Mouse (Mus musculus): ENCODE data around the gene Bysl. TPM values are rescaled to one million over a fixed set of nuclear protein-coding genes. Genes with fewer than 3 reads are reported as not detected.
"Not testable (repeated sequence)": the region's sequence is repeated elsewhere in the genome, so short reads cannot be mapped to it uniquely, and the experiment has no call there.

Gene Bysl
- total RNA-seq (2014; fragmentation: Nextera tagmentation) (8.1 and 11.8 TPM in 2 replicates), total RNA-seq (2017) (11.3 and 11.9 TPM in 2 replicates), polyA plus RNA-seq (2012) (35.2 and 44.0 TPM in 2 replicates)

DNA sequence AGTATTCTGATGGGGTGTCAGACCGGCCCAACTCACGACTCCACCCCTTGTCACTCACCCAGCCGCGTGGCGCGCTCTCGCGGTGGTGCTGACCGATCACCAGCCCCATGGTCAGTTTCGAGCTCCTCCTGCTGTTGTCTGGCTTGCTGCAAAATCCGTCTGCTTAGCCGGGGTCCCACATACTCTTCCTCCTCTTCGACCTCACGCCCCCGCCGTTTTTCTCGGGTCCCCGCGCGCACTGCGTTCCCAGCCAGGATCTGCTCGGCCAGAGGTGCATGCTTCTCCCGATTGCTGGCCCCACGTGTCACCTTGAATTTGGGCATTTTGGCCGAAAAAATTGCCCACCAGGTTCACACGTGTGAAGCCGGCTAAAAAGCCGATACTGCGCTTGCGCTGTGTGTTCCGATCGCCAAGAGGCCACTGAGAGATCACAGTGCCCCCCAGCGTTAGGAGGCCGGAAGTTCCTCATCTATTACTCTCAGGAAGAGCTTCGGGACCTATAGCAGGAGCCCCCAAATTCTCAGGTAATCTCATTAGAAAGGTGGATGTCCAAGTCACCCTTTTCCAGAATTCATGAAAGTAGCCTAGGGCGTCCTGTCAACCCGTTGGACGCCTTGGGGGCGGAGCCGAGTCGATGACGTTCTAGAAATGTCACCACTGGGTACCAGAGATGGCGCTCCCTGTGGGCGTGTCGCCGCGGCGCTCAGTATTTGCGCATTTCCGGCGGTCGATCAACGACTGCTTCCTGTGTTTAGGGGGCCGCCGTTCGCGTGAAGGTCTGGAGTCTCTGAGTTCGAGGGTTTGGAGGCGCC is at the start of gene Bysl, which contains the start of the genes Med20 and Gm20517:
Gene Bysl, minus strand, starts transcription at position 644 of the 812 bp plus-strand sequence.
Gene Med20, plus strand, starts transcription at position 734 of the 812 bp plus-strand sequence.
Gene Gm20517, plus strand, starts transcription at position 741 of the 812 bp plus-strand sequence.
- peaks cover 75% of the 10 kb centered on the region for H3K36me3 ChIP-seq (replicated peaks)
- H3K4me3 ChIP-seq (ENCODE audit: low read depth, low read length) = peak within 1 kb of the TSS; percentile 85
- DNase-seq (ENCODE audit: low spot score) (peak; percentile 75), ATAC-seq (ENCODE audit: extremely low read depth, insufficient number of reproducible peaks, low FRiP score, poor library complexity, severe bottlenecking) (peak; percentile 81)
- TF ChIP-seq POLR2AphosphoS5 (IDR thresholded peaks at IDR 0.05; ENCODE audit: insufficient replicate concordance, low read depth, low read length) = no peak
- TF ChIP-seq GATA1 (IDR thresholded peaks at IDR 0.05; ENCODE audit: borderline replicate concordance, low read length) = no peak
- TF ChIP-seq TAL1 (conservative IDR thresholded peaks at IDR 0.05; ENCODE audit: low read depth, low read length) = no peak
- no peak for TF ChIP-seq GATA2 (IDR thresholded peaks at IDR 0.05; ENCODE audit: borderline replicate concordance, low read depth, low read length)
- TF ChIP-seq CTCF (IDR thresholded peaks at IDR 0.05; ENCODE audit: low read depth, low read length) = peak; percentile 17; the same call in 1 of the 2 replicates
- H3K27me3 ChIP-seq (ENCODE audit: insufficient read depth, low read length) = no peaks in the 10 kb centered on the region
- H3K4me1 ChIP-seq (ENCODE audit: insufficient read depth, low read depth, low read length) = peaks cover 64% of the 10 kb centered on the region
- H3K9me3 ChIP-seq (replicated peaks) = no peaks in the 10 kb centered on the region

DNA sequence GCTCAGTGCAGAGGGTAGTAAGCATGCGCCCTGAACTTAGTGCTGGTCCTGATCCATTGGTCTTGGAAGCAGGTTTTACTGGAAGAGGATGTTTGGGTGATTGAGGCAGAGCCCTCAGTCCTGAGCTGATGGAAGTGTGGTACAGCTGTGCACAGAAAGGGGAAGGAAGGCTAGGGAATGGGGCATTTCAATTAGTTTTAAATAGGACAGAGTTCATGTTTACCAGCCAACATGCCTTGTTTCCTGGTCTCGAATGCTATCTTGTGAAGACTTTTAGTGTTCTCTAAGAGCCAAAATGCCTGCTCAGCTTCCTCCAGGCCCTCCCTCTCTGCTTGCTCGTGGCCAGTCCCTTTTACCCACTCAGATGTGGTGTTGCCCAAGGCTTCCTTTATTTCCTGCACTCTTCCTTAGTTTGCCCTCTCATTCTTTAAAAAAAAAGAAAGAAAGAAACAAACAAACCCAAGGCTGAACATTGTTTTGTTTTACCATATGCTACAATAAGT is 47.5 kb upstream of the Bysl start:
- Histone ChIP-seq H3K36me3 (replicated peaks) (peaks cover 52% of the 10 kb centered on the region), H3K4me1 (ENCODE audit: insufficient read depth, low read depth, low read length) (no peaks in the 10 kb centered on the region; the same call in 1 of the 2 replicates), H3K4me3 (ENCODE audit: low read depth, low read length) (no peak overlapping the region), H3K9me3 (replicated peaks) (no peaks in the 10 kb centered on the region), H3K27me3 (ENCODE audit: insufficient read depth, low read length) (no peaks in the 10 kb centered on the region)
- TF ChIP-seq POLR2AphosphoS5 (IDR thresholded peaks at IDR 0.05; ENCODE audit: insufficient replicate concordance, low read depth, low read length) (no peak), CTCF (IDR thresholded peaks at IDR 0.05; ENCODE audit: low read depth, low read length) (no peak), GATA2 (IDR thresholded peaks at IDR 0.05; ENCODE audit: borderline replicate concordance, low read depth, low read length) (no peak), TAL1 (conservative IDR thresholded peaks at IDR 0.05; ENCODE audit: low read depth, low read length) (no peak), GATA1 (IDR thresholded peaks at IDR 0.05; ENCODE audit: borderline replicate concordance, low read length) (no peak)
- DNase-seq (ENCODE audit: low spot score) (no peak), ATAC-seq (ENCODE audit: extremely low read depth, insufficient number of reproducible peaks, low FRiP score, poor library complexity, severe bottlenecking) (no peak)

DNA sequence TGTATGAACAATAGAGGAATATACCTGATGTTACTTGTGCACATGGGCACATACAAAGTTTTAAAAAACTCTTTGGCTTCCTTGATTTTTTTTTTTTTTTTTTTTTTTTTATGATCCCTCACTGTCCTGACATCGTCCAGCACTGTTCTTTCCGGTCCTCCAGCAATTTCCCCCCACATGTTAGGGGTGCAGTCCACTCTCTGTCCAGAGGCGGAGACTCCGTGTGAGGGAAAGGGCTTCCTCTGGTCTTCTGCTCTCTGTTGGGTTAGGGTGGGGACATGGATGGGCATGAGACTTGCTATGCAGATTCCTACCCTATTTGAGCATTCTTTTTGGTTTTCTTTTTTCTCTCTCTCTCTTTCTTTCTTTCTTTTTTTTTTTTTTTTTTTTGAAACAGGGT is 46.6 kb upstream of the Bysl start:
- ATAC-seq (ENCODE audit: extremely low read depth, insufficient number of reproducible peaks, low FRiP score, poor library complexity, severe bottlenecking) (no peak), DNase-seq (ENCODE audit: low spot score) (no peak)
- no peak for TF ChIP-seq CTCF (IDR thresholded peaks at IDR 0.05; ENCODE audit: low read depth, low read length)
- TF ChIP-seq TAL1 (conservative IDR thresholded peaks at IDR 0.05; ENCODE audit: low read depth, low read length) = no peak
- TF ChIP-seq GATA1 (IDR thresholded peaks at IDR 0.05; ENCODE audit: borderline replicate concordance, low read length) = no peak
- TF ChIP-seq POLR2AphosphoS5 (IDR thresholded peaks at IDR 0.05; ENCODE audit: insufficient replicate concordance, low read depth, low read length) = no peak
- TF ChIP-seq GATA2 (IDR thresholded peaks at IDR 0.05; ENCODE audit: borderline replicate concordance, low read depth, low read length) = no peak
- H3K36me3 ChIP-seq (replicated peaks) = peaks cover 51% of the 10 kb centered on the region
- no peaks in the 10 kb centered on the region for H3K27me3 ChIP-seq (ENCODE audit: insufficient read depth, low read length)
- H3K4me1 ChIP-seq (ENCODE audit: insufficient read depth, low read depth, low read length) = no peaks in the 10 kb centered on the region; the same call in 1 of the 2 replicates
- H3K4me3 ChIP-seq (ENCODE audit: low read depth, low read length) = no peak overlapping the region
- H3K9me3 ChIP-seq (replicated peaks) = no peaks in the 10 kb centered on the region

DNA sequence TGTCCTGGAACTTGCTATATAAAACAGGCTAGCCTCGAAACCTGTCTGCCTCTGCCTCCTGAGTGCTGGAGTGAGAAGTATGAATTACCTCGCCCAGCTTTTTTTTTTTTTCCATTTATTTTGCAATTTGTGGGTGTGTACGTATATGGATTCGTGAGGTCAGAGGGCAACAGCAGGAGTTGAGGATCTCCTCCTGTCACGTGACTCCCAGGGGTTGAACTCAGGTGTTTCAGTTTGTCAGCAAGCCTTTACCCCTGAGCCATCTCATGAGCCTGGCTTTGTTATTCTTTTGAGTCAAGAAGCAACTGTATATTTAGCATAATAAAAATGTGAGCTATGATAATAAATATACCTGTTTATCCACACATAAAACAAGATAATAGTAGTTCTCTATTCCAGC is 44.4 kb upstream of the Bysl start:
- no peaks in the 10 kb centered on the region for H3K27me3 ChIP-seq (ENCODE audit: insufficient read depth, low read length)
- DNase-seq (ENCODE audit: low spot score) (no peak), ATAC-seq (ENCODE audit: extremely low read depth, insufficient number of reproducible peaks, low FRiP score, poor library complexity, severe bottlenecking) (no peak)
- peaks cover 47% of the 10 kb centered on the region for H3K36me3 ChIP-seq (replicated peaks)
- TF ChIP-seq GATA2 (IDR thresholded peaks at IDR 0.05; ENCODE audit: borderline replicate concordance, low read depth, low read length) = no peak
- no peak for TF ChIP-seq TAL1 (conservative IDR thresholded peaks at IDR 0.05; ENCODE audit: low read depth, low read length)
- no peak for TF ChIP-seq GATA1 (IDR thresholded peaks at IDR 0.05; ENCODE audit: borderline replicate concordance, low read length)
- no peak for TF ChIP-seq CTCF (IDR thresholded peaks at IDR 0.05; ENCODE audit: low read depth, low read length)
- H3K4me3 ChIP-seq (ENCODE audit: low read depth, low read length) = no peak overlapping the region
- no peaks in the 10 kb centered on the region for H3K9me3 ChIP-seq (replicated peaks)
- H3K4me1 ChIP-seq (ENCODE audit: insufficient read depth, low read depth, low read length) = no peaks in the 10 kb centered on the region; the same call in 1 of the 2 replicates

DNA sequence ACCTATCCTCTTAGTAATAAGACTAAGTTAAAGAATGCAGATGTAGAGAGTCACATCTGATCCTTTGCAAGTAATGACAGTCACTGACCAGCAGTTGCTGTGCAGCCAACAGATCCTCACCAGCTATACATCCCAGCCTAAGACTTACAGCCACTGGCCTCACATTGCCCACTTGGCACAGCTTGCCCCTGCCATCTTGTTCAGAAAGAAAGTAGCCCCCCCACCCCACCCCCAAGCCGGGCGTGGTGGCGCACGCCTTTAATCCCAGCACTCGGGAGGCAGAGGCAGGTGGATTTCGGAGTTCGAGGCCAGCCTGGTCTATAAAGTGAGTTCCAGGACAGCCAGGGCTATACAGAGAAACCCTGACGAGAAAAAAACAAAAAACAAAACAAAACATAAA is 43.1 kb upstream of the Bysl start:
- not testable (repeated sequence) for ATAC-seq (ENCODE audit: extremely low read depth, insufficient number of reproducible peaks, low FRiP score, poor library complexity, severe bottlenecking); H3K4me3 ChIP-seq (ENCODE audit: low read depth, low read length); H3K27me3 ChIP-seq (ENCODE audit: insufficient read depth, low read length); H3K4me1 ChIP-seq (ENCODE audit: insufficient read depth, low read depth, low read length); H3K9me3 ChIP-seq (replicated peaks); DNase-seq (ENCODE audit: low spot score)
- peaks cover 48% of the 10 kb centered on the region for H3K36me3 ChIP-seq (replicated peaks)

DNA sequence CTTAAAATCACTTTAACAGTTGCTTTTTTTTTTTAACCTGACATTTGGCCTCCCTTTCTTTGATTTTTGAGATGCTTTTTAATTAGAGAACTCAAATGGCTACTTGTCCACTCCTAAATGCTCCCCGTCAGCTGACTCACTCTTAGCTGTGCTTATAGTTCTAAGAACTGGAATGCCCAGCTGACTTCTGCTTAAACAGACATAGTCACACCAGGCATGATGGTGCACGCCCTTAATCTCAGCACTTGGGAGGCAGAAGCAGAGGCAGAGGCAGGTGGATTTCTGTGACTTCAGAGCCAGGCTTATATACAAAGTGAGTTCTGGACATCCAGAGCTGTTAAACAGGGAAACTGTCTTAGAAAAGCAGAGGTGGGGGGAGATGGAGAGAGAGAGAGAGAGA is 40.7 kb upstream of the Bysl start:
- H3K36me3 ChIP-seq (replicated peaks) = peaks cover 41% of the 10 kb centered on the region
- no peaks in the 10 kb centered on the region for H3K9me3 ChIP-seq (replicated peaks)
- H3K4me1 ChIP-seq (ENCODE audit: insufficient read depth, low read depth, low read length) = no peaks in the 10 kb centered on the region
- no peaks in the 10 kb centered on the region for H3K27me3 ChIP-seq (ENCODE audit: insufficient read depth, low read length)
- DNase-seq (ENCODE audit: low spot score) (no peak), ATAC-seq (ENCODE audit: extremely low read depth, insufficient number of reproducible peaks, low FRiP score, poor library complexity, severe bottlenecking) (no peak)
- no peak overlapping the region for H3K4me3 ChIP-seq (ENCODE audit: low read depth, low read length)
- TF ChIP-seq POLR2AphosphoS5 (IDR thresholded peaks at IDR 0.05; ENCODE audit: insufficient replicate concordance, low read depth, low read length) (no peak), GATA2 (IDR thresholded peaks at IDR 0.05; ENCODE audit: borderline replicate concordance, low read depth, low read length) (no peak), TAL1 (conservative IDR thresholded peaks at IDR 0.05; ENCODE audit: low read depth, low read length) (no peak), GATA1 (IDR thresholded peaks at IDR 0.05; ENCODE audit: borderline replicate concordance, low read length) (no peak), CTCF (IDR thresholded peaks at IDR 0.05; ENCODE audit: low read depth, low read length) (no peak)
